7 mouse cellular contexts compared by ENCODE assay signal in the genomic region with DNA sequence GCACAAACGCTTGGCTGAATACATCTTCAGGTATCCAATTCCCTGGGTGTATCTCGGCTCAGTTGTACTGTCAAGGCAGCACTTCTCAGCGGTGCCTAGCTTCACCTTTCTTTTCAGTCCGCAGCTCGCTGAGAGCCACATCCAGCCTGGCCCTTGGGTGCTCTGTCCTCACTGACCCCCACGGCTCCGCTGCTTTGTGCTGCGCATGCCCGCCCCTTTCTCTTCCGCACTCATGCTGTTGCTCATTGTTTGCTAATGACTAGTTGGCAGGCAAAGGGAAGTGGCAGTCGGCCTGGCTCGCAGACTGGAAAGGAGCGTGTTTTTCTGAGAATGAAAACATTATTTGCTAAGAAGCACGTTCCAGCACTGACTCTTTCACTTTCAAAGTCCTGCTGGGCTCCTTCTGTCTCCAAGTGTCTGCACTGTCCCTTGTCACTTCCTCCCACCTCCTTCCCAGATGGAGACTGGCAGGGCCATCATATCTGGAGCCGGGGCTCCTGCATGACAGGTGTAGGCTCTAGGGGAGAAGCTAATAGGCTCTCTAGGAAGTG.
DNase-seq lines count a peak whose midpoint lies in the region; ATAC-seq lines count a peak whose summit lies in the region.

No protein-coding gene starts in this region.

- ATAC-seq in common myeloid progenitor, adult 5-6 weeks (replicated peaks; ENCODE audit: low read depth, poor library complexity, severe bottlenecking), result peak; percentile 98
- ATAC-seq in intestine, embryonic 16.5 days, result peak; percentile 85
- peak; percentile 91 for ATAC-seq in megakaryocyte, adult 5-6 weeks (ENCODE audit: poor library complexity, severe bottlenecking)

- WGBS in intestine, embryonic 16.5 days, result 13% methylated on average over 15 of the region's 15 CpGs

- intact Hi-C loops in left cerebral cortex, postnatal 25 days (cut with DNase I), result no loop called here

- no peaks in the 10 kb centered on the region for H3K9me3 ChIP-seq in intestine, embryonic 16.5 days (ENCODE audit: control insufficient read depth, low read length)

- H3K27me3 ChIP-seq in intestine, embryonic 16.5 days (replicated peaks; ENCODE audit: control insufficient read depth, insufficient read depth, low read length), result no peaks in the 10 kb centered on the region

- H3K4me3 ChIP-seq in intestine, embryonic 16.5 days (ENCODE audit: low read length), result peak overlapping the region; percentile 40

- 0 out of 2 replicates have a peak, but pooled peaks cover 3% of the 10 kb centered on the region for H3K4me1 ChIP-seq in intestine, embryonic 16.5 days (ENCODE audit: control insufficient read depth, insufficient read depth, low read length)

- H3K36me3 ChIP-seq in intestine, embryonic 16.5 days (ENCODE audit: control insufficient read depth, insufficient read depth, low read length), result no peaks in the 10 kb centered on the region

- DNase-seq in adrenal gland, postnatal 25 days, result peak; percentile 23
- DNase-seq in heart, adult 11 months, result peak; percentile 92
- peak; percentile 31 to 47 for DNase-seq in left cerebral cortex, postnatal 25 days (ENCODE audit: low spot score in 2 of 2)
- peak; percentile 35 for DNase-seq in right cerebral cortex, adult 18-20 months

- H3K4me2 ChIP-seq in intestine, embryonic 16.5 days (ENCODE audit: low read depth, low read length), result peak overlapping the region; percentile 66

- no peak overlapping the region for H3K27ac ChIP-seq in intestine, embryonic 16.5 days (ENCODE audit: low read length)

- peak overlapping the region; percentile 62 for H3K9ac ChIP-seq in intestine, embryonic 16.5 days (ENCODE audit: low read depth, low read length)

Comparison
In these comparisons a context has a peak if more than half of its experiments do, and no peak if none do; other contexts are left out.
1. DNase-seq: peak in every context shown above with its lines; median percentile 92 in heart, adult 11 months; 39 in left cerebral cortex, postnatal 25 days; 35 in right cerebral cortex, adult 18-20 months; 23 in adrenal gland, postnatal 25 days.